ENCODE assay signal across 1 mouse cellular context in genomic region chr9:37567454-37567853, GRCm38 (mm10).
TF ChIP-seq lines count a peak whose summit lies in the region.

No protein-coding gene starts in this region.

TF ChIP-seq in MEL, 35 proteins besides CTCF, POLR2A, EP300 and RAD21 (continued from another document):
- TF ChIP-seq SIN3A (IDR thresholded peaks at IDR 0.05; ENCODE audit: low read length) (no peak), ZC3H11A (IDR thresholded peaks at IDR 0.05; ENCODE audit: low read depth, low read length) (no peak), MAZ (IDR thresholded peaks at IDR 0.05; ENCODE audit: low read depth, low read length) (0 out of 2 replicates have a peak, but pooled peaks have one; percentile 37)
